8 mouse cellular contexts compared by ENCODE assay signal in genomic region chr11:77982441-77982905, GRCm38 (mm10). TPM values are rescaled to one million over a fixed set of nuclear protein-coding genes. Genes with fewer than 3 reads are reported as not detected.
DNase-seq lines count a peak whose midpoint lies in the region; ATAC-seq and TF ChIP-seq lines count a peak whose summit lies in the region.

Gene Phf12, plus strand, starts transcription at chr11:77982754.

- peak; percentile 100 for DNase-seq in CD8-positive naive resting alpha-beta T cell, adult 2 months (ENCODE audit: low read depth in 2 of 2, low spot score in 2 of 2)
- peak; percentile 96 for DNase-seq in c-Kit-positive CD71-negative TER-119-negative erythroid progenitor cells, embryonic 14.5 days (ENCODE audit: low read depth)
- DNase-seq in forebrain, embryonic 10.5 days (ENCODE audit: extremely low spot score, low spot score) = peak; percentile 99
- DNase-seq in kidney, postnatal 25 days = peak; percentile 99 to 100
- DNase-seq in liver, embryonic 14.5 days (ENCODE audit: low read depth in 3 of 3, low spot score in 3 of 3) = peak; percentile 97 to 98 (median 98)
- DNase-seq in neural tube, embryonic 11.5 days (ENCODE audit: low spot score) = peak; percentile 100
- peak; percentile 99 for DNase-seq in stomach, postnatal 0 days (ENCODE audit: low spot score)

- no peak for TF ChIP-seq EP300 in liver, embryonic 14.5 days (IDR thresholded peaks at IDR 0.05; ENCODE audit: low read depth)
- TF ChIP-seq EP300 in stomach, postnatal 0 days (optimal IDR thresholded peaks at IDR 0.05) = no peak

- no peak for TF ChIP-seq CTCF in liver, embryonic 14.5 days (IDR thresholded peaks at IDR 0.05; ENCODE audit: low read depth)
- no peak for TF ChIP-seq CTCF in stomach, postnatal 0 days (IDR thresholded peaks at IDR 0.05; ENCODE audit: low read depth)

- ATAC-seq in heart, embryonic 15.5 days (replicated peaks; ENCODE audit: insufficient number of reproducible peaks, insufficient read depth, low FRiP score, low read depth) = peak; percentile 94
- ATAC-seq in liver, embryonic 14.5 days (ENCODE audit: insufficient read depth) = peak; percentile 87
- ATAC-seq in neural tube, embryonic 11.5 days (ENCODE audit: insufficient read depth, low FRiP score, low TSS enrichment) = peak; percentile 84
- peak; percentile 90 for ATAC-seq in stomach, postnatal 0 days (ENCODE audit: low FRiP score, low TSS enrichment)

- H3K27me3 ChIP-seq in forebrain, embryonic 10.5 days (ENCODE audit: poor library complexity, severe bottlenecking) = peaks cover 8% of the 10 kb centered on the region; the same call in 1 of the 2 replicates
- peaks cover 16% of the 10 kb centered on the region for H3K27me3 ChIP-seq in heart, embryonic 15.5 days
- no peaks in the 10 kb centered on the region; the same call in 1 of the 2 replicates for H3K27me3 ChIP-seq in liver, embryonic 14.5 days (ENCODE audit: control insufficient read depth, insufficient read depth, low read length)
- no peaks in the 10 kb centered on the region for H3K27me3 ChIP-seq in neural tube, embryonic 11.5 days (ENCODE audit: control insufficient read depth, insufficient read depth, low read length)
- H3K27me3 ChIP-seq in stomach, postnatal 0 days (ENCODE audit: control insufficient read depth, insufficient read depth, low read length) = no peaks in the 10 kb centered on the region

- H3K9me3 ChIP-seq in forebrain, embryonic 10.5 days = no peaks in the 10 kb centered on the region
- no peaks in the 10 kb centered on the region for H3K9me3 ChIP-seq in heart, embryonic 15.5 days (replicated peaks)
- no peaks in the 10 kb centered on the region for H3K9me3 ChIP-seq in liver, embryonic 14.5 days (ENCODE audit: control insufficient read depth, low read length)
- no peaks in the 10 kb centered on the region for H3K9me3 ChIP-seq in neural tube, embryonic 11.5 days (ENCODE audit: control insufficient read depth, low read length)
- H3K9me3 ChIP-seq in stomach, postnatal 0 days (ENCODE audit: control insufficient read depth, low read length) = no peaks in the 10 kb centered on the region

- peak within 1 kb of the TSS; percentile 97 for H3K27ac ChIP-seq in forebrain, embryonic 10.5 days
- H3K27ac ChIP-seq in heart, embryonic 15.5 days = peak within 1 kb of the TSS; percentile 99
- H3K27ac ChIP-seq in liver, embryonic 14.5 days = peak within 1 kb of the TSS; percentile 88
- H3K27ac ChIP-seq in neural tube, embryonic 11.5 days (ENCODE audit: low read depth, low read length) = peak within 1 kb of the TSS; percentile 89
- peak within 1 kb of the TSS; percentile 97 for H3K27ac ChIP-seq in stomach, postnatal 0 days (replicated peaks)

- H3K9ac ChIP-seq in heart, embryonic 15.5 days = peak within 1 kb of the TSS; percentile 99
- H3K9ac ChIP-seq in liver, embryonic 14.5 days (replicated peaks) = peak within 1 kb of the TSS; percentile 96
- peak within 1 kb of the TSS; percentile 96 for H3K9ac ChIP-seq in neural tube, embryonic 11.5 days (ENCODE audit: low read length)
- peak within 1 kb of the TSS; percentile 91 for H3K9ac ChIP-seq in stomach, postnatal 0 days (ENCODE audit: low read length)

- peak within 1 kb of the TSS; percentile 90 for H3K4me2 ChIP-seq in heart, embryonic 15.5 days
- H3K4me2 ChIP-seq in liver, embryonic 14.5 days (ENCODE audit: low read depth) = peak within 1 kb of the TSS; percentile 95
- H3K4me2 ChIP-seq in neural tube, embryonic 11.5 days (ENCODE audit: low read depth) = peak within 1 kb of the TSS; percentile 66
- peak within 1 kb of the TSS; percentile 90 for H3K4me2 ChIP-seq in stomach, postnatal 0 days (replicated peaks; ENCODE audit: low read depth)

- 0% methylated on average over 62 of the region's 62 CpGs for WGBS in forebrain, embryonic 10.5 days
- WGBS in heart, embryonic 15.5 days = 0% methylated on average over 57 of the region's 62 CpGs
- WGBS in liver, embryonic 14.5 days (ENCODE audit: insufficient replicate concordance) = under 1% methylated on average over 61 of the region's 62 CpGs
- WGBS in neural tube, embryonic 11.5 days = 0% methylated on average over 61 of the region's 62 CpGs
- under 1% methylated on average over 39 of the region's 62 CpGs for whole genome bisulfite sequencing in stomach, postnatal 0 days

- peaks cover 25% of the 10 kb centered on the region for H3K36me3 ChIP-seq in forebrain, embryonic 10.5 days (replicated peaks)
- H3K36me3 ChIP-seq in heart, embryonic 15.5 days = 0 out of 2 replicates have a peak, but pooled peaks cover 10% of the 10 kb centered on the region
- peaks cover 10% of the 10 kb centered on the region for H3K36me3 ChIP-seq in liver, embryonic 14.5 days (replicated peaks; ENCODE audit: control insufficient read depth, insufficient read depth, low read depth)
- H3K36me3 ChIP-seq in neural tube, embryonic 11.5 days (ENCODE audit: control insufficient read depth, insufficient read depth, low read length) = no peaks in the 10 kb centered on the region
- no peaks in the 10 kb centered on the region for H3K36me3 ChIP-seq in stomach, postnatal 0 days (ENCODE audit: control insufficient read depth, insufficient read depth, low read length)

- peak within 1 kb of the TSS; percentile 100 for H3K4me3 ChIP-seq in forebrain, embryonic 10.5 days
- H3K4me3 ChIP-seq in heart, embryonic 15.5 days = peak within 1 kb of the TSS; percentile 100
- peak within 1 kb of the TSS; percentile 92 to 94 for H3K4me3 ChIP-seq in liver, embryonic 14.5 days (ENCODE audit: insufficient read depth in 1 of 2, low read depth in 2 of 2, low read length in 2 of 2)
- peak within 1 kb of the TSS; percentile 100 for H3K4me3 ChIP-seq in neural tube, embryonic 11.5 days (ENCODE audit: low read depth, low read length)
- H3K4me3 ChIP-seq in stomach, postnatal 0 days (ENCODE audit: low read depth, low read length) = peak within 1 kb of the TSS; percentile 73

- H3K4me1 ChIP-seq in forebrain, embryonic 10.5 days = peaks cover 28% of the 10 kb centered on the region
- peaks cover 15% of the 10 kb centered on the region for H3K4me1 ChIP-seq in heart, embryonic 15.5 days (replicated peaks)
- H3K4me1 ChIP-seq in liver, embryonic 14.5 days (replicated peaks; ENCODE audit: control insufficient read depth in 2 of 2, insufficient read depth in 2 of 2, low read length in 1 of 2) = peaks cover 10 to 15% of the 10 kb centered on the region in 2 experiments; a peak in 3 of 4 replicates
- peaks cover 8% of the 10 kb centered on the region; the same call in 1 of the 2 replicates for H3K4me1 ChIP-seq in neural tube, embryonic 11.5 days (ENCODE audit: control insufficient read depth, insufficient read depth, low read length)
- H3K4me1 ChIP-seq in stomach, postnatal 0 days (replicated peaks; ENCODE audit: control insufficient read depth, insufficient read depth) = no peaks in the 10 kb centered on the region

RNA-seq across cellular contexts. Expression of gene Phf12, which starts in this region (rescaled TPM):
- polyA plus RNA-seq in forebrain, embryonic 10.5 days (2016; fragmentation: Nextera tagmentation; extraction: Ambion mirVana) = 17.0 and 20.7 TPM in 2 replicates
- polyA plus RNA-seq in heart, embryonic 15.5 days (2015; fragmentation: Nextera tagmentation; extraction: Ambion mirVana) = 9.6 and 12.8 TPM in 2 replicates
- polyA plus RNA-seq in liver, embryonic 14.5 days (2012; rRNA removed) = 19.0 and 19.2 TPM in 2 replicates
- 4.3 and 5.7 TPM in 2 replicates for polyA plus RNA-seq in liver, embryonic 14.5 days (2014; fragmentation: Nextera tagmentation; extraction: Ambion mirVana)
- polyA plus RNA-seq in neural tube, embryonic 11.5 days (2014; fragmentation: Nextera tagmentation; extraction: Ambion mirVana) = 17.8 and 19.6 TPM in 2 replicates
- 5.3 and 6.9 TPM in 2 replicates for polyA plus RNA-seq in stomach, postnatal 0 days (2015; fragmentation: Nextera tagmentation; extraction: Ambion mirVana)

Comparison
In these comparisons a context has a peak if more than half of its experiments do, and no peak if none do; other contexts are left out.
1. Peak in every context shown above with its lines: DNase-seq, ATAC-seq, H3K4me3 ChIP-seq and H3K27ac ChIP-seq.